Mouse (Mus musculus) lung, postnatal 0 days (tissue): ENCODE data around the gene Foxr2.

Source experiments
- CTCF ChIP-seq: IDR thresholded peaks from 2 replicates; pipeline ENCODE4 v1.5.1; 2016; ENCODE audit warnings: antibody characterized with exemption, mild to moderate bottlenecking
- EP300 ChIP-seq: IDR thresholded peaks from 2 replicates; pipeline ENCODE4 v1.6.1; 2016; ENCODE audit warnings: antibody characterized with exemption, mild to moderate bottlenecking, control low read depth

- no peak for TF ChIP-seq CTCF
- TF ChIP-seq EP300: no peak
Measured at GRCm38 (mm10) chrX:153151766-153152165, 33.2 kb downstream of the Foxr2 start.
